Mouse (Mus musculus) layer of hippocampus, adult 11-12 months (tissue): ENCODE measurements around the gene Parp2.
A peak's percentile ranks its signal among the peaks of the same experiment; 100 is the strongest.
"Not testable (repeated sequence)": the region's sequence is repeated elsewhere in the genome, so short reads cannot be mapped to it uniquely, and the experiment has no call there.

ENCODE experiments used
- DNase-seq: peaks from one replicate; pipeline ENCODE4 v3.0.0; 2022; ENCODE audit warnings: low spot score

The Parp2 gene

DNA sequence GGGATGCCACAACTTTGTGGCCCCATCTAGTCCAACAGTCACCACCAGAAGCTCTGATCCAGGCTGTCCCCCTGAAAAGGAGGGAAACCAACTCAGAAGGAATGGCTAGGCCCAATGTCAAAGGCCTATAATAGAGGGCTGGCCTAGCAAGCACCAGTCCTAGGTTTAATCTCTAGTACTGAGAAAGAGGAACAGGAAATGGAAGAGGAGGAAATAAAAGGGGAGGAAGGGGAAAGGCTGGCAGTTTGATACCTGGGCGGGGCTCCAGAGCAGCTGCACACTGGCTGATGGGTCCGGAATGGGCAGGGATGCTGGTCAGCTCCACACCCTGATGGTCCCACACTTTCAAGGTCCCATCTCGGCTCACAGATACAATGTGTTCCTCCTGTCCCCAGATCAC lies 22.2 kb downstream of the Parp2 start:
- no peak for DNase-seq

DNA sequence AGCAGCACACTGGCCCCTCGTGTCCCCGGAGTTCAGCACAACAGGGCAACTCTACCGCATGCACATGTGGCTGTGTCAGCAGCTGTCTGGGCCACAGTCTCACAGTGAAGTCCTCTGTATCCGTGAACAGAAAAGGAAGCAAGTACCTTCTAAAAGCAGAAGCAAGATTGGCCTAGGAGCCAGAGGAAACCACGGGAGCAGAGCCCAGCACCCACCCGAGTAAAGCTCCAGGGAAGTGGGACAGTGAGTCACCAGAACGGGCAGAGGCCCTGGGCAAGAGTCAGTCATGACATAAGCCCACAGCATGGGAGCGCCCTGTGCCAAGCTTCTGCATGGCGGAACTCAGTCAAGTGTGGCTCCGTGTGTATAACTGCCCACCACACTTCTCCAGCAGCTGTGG lies 26.3 kb downstream of the Parp2 start:
- peak; percentile 60 for DNase-seq

DNA sequence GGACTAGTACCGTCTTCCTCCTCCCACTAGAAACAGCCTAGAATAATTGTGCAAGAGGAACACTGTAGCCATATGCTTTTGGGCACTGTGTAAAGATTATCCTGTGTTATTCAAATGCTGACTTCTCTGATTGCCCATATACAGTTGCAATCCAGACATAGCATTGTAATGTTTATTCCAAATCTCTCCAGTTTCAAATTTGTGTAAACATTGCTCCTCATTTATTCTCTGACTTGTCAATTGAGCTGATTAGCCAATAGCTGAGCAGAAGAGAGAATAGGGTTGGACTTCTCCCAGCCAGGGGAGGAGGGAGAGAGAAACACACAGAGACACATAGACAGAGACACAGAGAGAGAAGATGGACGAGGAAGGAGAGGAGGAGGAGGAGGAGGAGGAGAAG lies 26.8 kb downstream of the Parp2 start:
- no peak for DNase-seq

DNA sequence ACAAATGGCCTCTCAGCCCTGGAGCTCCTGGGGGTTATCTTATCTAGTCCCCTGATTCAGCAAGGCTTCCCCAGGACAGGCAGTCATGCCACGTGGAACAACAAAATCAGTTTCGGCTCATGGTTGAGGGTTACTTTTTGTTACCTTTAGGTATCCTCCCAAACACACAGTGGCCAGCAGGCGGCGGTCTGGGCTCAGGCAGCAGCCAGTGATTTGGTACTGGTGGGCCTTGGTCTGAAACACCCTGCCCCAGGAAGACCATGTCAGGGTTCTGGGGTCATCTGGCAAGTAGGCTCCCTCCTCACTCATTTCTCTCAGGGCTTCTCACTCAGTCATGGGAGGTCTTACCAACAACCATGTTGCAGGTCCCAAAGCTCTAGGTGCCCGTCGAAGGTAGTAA lies 29.6 kb downstream of the Parp2 start:
- DNase-seq, result no peak

DNA sequence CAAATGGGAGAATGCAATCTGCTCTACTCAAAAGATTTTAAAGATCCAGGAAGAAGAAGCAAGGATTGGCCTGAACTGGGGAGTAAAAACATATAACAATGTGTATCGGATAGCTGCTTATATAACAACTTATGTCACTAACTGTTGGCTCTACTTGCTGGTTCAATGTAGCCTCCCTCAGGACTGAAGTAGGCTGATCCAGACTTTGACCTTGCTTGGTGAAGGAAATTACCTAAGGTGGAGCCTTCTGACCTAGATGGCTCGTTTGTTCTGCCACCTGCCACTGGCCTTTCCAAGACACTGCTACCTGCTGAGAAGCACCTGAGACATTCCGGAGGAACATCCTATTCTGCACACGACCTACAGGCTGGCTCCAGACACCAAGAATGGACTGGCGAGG lies 48.1 kb downstream of the Parp2 start:
- DNase-seq, result no peak

DNA sequence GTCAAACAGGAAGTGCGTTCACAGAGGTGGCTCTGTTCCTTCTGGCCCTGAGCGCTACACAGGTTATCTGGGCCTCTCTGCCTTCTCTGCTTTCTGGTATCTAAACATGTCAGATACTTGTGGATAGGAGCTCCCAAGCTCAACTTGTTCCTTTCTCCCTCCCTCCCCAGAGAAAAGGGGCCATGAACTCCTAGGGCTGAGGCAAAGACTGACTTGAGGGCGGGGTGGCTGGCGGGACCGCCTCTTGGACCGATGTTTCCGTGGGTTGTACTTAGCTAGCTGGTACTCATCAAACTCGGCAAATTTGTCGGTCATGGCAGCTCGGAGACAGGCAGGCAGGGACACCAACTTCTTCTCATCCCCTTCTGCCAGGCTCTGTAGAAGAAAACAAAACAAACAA lies 55.0 kb downstream of the Parp2 start:
- no peak for DNase-seq

DNA sequence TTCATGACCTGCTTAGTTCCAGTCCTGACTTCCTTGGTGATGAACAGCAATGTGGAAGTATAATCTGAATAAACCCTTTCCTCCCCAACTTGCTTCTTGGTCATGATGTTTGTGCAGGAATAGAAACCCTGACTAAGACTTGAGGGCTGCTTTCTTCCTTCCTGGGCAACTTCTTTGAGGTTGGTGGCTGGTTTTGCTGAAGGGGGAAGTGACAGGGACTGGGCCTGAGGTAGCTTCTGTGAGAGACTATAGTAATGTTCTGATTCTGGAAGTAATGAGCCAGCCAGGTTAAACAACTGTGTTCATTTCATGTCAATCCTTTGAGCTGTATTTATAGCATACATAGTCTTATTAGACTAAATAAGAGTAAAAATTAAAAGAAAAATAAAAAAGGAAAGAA lies 57.4 kb downstream of the Parp2 start:
- DNase-seq, result not testable (repeated sequence)

DNA sequence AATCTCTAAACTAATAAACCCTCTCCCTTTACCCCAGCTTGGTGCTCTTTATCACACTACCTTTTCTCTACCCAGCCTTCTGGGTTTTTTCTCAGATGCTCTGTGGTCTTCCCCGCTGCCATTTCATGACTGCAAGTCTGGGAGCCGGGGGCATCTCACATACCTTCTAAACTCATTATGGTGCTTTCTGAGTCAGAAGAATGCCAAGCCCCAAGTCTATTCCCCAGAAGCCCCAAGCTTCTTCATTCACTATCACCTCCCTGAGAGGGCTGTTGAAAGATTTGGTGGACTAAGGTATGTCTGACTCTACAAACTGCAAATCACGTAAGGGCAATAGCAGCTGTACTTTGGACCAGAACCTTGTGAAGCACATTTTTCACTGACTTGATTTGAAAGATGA lies 59.3 kb downstream of the Parp2 start:
- DNase-seq, result no peak

DNA sequence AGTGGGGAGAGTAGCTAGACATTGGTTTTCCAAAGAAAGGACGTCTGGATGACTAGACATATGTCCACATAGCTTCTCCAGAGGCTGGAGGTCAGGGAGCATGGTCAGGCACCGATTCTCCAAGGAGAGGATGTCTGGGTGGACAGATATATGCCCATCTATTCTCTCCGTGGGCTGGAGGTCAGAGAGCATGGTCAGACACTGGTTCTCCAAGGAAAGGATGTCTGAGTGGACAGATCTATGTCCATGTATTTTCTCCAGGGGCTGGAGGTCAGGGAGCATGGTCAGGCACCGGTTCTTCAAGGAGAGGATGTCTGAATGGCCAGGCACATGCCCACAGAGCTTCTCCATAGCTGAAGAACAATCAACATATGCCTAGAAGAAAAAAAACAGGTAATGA lies 60.6 kb downstream of the Parp2 start:
- DNase-seq, result no peak

DNA sequence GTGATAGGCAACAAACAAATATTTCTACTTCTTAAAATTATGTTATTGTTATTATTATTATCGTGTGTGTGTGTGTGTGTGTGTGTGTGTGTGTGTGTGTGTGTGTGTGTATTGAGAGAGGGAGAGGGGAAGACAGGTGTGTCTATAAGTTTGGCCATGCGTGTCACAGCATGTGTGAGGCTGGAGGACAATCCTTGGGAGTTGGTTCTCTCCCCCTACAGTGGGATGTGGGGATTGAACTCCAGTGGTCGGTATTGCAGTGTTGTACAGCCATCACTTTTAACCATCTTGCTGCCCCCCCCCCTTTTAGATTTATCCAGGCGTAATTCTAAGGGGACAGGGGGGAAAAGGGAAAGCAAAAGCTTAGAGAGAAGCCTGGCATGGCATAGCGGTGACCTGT lies 61.0 kb downstream of the Parp2 start:
- no peak for DNase-seq

DNA sequence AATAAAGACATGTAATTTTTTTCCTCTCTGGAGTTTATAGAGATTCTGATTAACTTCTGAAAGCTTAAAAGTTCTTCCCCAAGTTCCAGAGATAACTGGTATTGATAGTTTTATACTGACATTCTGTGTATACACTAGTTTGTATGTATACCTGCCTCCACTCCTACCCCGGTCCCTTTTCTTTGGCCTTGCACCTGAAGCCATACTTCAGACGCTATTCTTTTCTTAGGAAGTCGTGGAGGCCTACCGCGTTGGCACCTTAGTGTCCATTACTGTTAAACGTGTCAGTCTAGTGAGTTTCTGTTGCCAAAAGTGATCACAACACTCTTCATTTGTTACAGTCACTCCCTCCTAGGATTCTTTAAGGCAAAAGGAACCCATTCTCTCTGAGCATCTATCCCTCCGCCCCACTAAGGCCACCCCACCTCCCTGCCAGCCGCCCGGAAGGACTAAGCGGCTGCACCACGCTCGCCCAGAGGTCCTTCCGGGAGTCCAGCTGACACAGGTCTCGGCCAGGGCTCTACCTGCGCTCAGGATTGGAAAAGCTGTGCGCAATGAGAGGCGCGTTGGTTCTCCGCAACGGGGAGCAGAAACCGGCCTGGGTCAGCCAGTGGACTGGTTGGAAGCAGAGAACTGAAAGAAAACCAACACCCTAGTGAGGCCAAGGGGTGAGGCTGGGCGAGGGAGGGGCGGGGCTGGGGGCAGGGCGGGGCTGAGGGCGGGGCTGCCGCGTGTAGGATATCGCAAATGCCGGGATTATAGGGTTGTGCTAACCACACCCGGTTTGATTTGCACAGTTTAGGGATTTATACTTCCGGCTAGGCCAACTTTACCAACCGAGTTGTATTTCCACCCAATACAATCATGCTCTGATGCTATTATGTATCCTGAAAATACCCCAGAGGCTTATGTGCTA lies 62.5 kb downstream of the Parp2 start, which contains the start of gene Tep1:
Tep1 (minus strand) TSS at position 672 of the 916 bp plus-strand sequence.
- DNase-seq, result peak; percentile 61

DNA sequence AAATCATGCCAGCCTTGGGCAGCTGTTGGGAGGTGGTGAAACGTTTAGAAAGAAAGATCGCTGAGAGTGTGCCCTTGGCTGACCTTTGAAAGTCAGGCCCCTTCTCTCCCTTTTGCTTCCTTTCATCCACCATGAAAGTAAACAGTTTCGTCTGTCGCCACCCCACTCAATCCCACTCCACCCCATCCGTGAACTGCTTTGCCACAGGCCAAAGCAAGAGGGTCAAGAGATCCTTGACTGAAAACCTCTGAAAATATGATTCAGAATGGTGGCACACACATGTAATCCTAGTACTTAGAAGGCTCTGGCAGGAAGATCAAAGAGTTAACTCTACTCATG lies 63.1 kb downstream of the Parp2 start:
- no peak for DNase-seq
